Mouse (Mus musculus) hematopoietic multipotent progenitor cell, adult 10-12 weeks (in vitro differentiated cells): ENCODE results near the gene Olfr1076. TPM values are rescaled to one million over a fixed set of nuclear protein-coding genes. Genes with fewer than 3 reads are reported as not detected.

ENCODE experiments used
- polyA plus RNA-seq: library from polyadenylated mRNA; stranded (reverse); fragments of >175 nt; gene quantifications from 2 replicates; pipeline ENCODE4 v1.2.3, GENCODE M21; 2012; ENCODE audit warnings: low replicate concordance

Gene Olfr1076
- polyA plus RNA-seq: not detected in 2 replicates

GRCm38 (mm10) chr2:86508161-86508560 is at the start of gene Olfr1076:
TSS of gene Olfr1076 (plus strand) at chr2:86508461.

GRCm38 (mm10) chr2:86487286-86487685 is 21.0 kb upstream of the Olfr1076 start, which contains the start of gene Olfr228:
TSS of gene Olfr228 (minus strand) at chr2:86487386.

GRCm38 (mm10) chr2:86542380-86542779 is 34.1 kb downstream of the Olfr1076 start, which contains the start of gene Olfr1079:
TSS of gene Olfr1079 (minus strand) at chr2:86542480.

GRCm38 (mm10) chr2:86558135-86558534 is 49.9 kb downstream of the Olfr1076 start, which contains the start of gene Olfr1080:
TSS of gene Olfr1080 (minus strand) at chr2:86558235.

Other genes starting within 250 kb of the Olfr1076 start
- not detected in 2 replicates for gene Olfr1051, start 229.4 kb upstream of the Olfr1076 start, polyA plus RNA-seq
- gene Olfr1052, start 216.0 kb upstream of the Olfr1076 start, polyA plus RNA-seq: not detected in 2 replicates
- not detected in 2 replicates for gene Olfr1053, start 193.2 kb upstream of the Olfr1076 start, polyA plus RNA-seq
- gene Olfr1054, start 173.0 kb upstream of the Olfr1076 start, polyA plus RNA-seq: not detected in 2 replicates
- gene Olfr1055, start 158.2 kb upstream of the Olfr1076 start, polyA plus RNA-seq: not detected in 2 replicates
- gene Olfr1056, start 146.0 kb upstream of the Olfr1076 start, polyA plus RNA-seq: not detected in 2 replicates
- not detected in 2 replicates for gene Olfr1057, start 130.1 kb upstream of the Olfr1076 start, polyA plus RNA-seq
- gene Olfr1058, start 119.9 kb upstream of the Olfr1076 start, polyA plus RNA-seq: not detected in 2 replicates
- not detected in 2 replicates for gene Olfr1061, start 94.4 kb upstream of the Olfr1076 start, polyA plus RNA-seq
- gene Olfr1062, start 81.7 kb upstream of the Olfr1076 start, polyA plus RNA-seq: not detected in 2 replicates
- not detected in 2 replicates for gene Olfr1065, start 57.9 kb upstream of the Olfr1076 start, polyA plus RNA-seq
- not detected in 2 replicates for gene Olfr1066, start 52.2 kb upstream of the Olfr1076 start, polyA plus RNA-seq
- gene Olfr228, start 21.1 kb upstream of the Olfr1076 start, polyA plus RNA-seq: not detected in 2 replicates
- not detected in 2 replicates for gene Olfr1079, start 34.0 kb downstream of the Olfr1076 start, polyA plus RNA-seq
- gene Olfr1080, start 49.8 kb downstream of the Olfr1076 start, polyA plus RNA-seq: not detected in 2 replicates
- 0.13 TPM in 1 of 2 replicates, not detected in the other for gene Olfr1082, start 90.5 kb downstream of the Olfr1076 start, polyA plus RNA-seq
- not detected in 2 replicates for gene Olfr1084, start 131.3 kb downstream of the Olfr1076 start, polyA plus RNA-seq
- gene Olfr1085, start 153.6 kb downstream of the Olfr1076 start, polyA plus RNA-seq: not detected in 2 replicates
- not detected in 2 replicates for gene Olfr1086, start 171.6 kb downstream of the Olfr1076 start, polyA plus RNA-seq
- 0.20 TPM in 1 of 2 replicates, not detected in the other for gene Olfr1087, start 189.9 kb downstream of the Olfr1076 start, polyA plus RNA-seq
- gene Olfr1089, start 225.2 kb downstream of the Olfr1076 start, polyA plus RNA-seq: not detected in 2 replicates